Mouse (Mus musculus): ENCODE measurements around the gene Dbndd2. TPM values are rescaled to one million over a fixed set of nuclear protein-coding genes. Genes with fewer than 3 reads are reported as not detected.

Gene Dbndd2
- 24.8 and 29.5 TPM in 2 replicates for polyA plus RNA-seq (2012; rRNA removed)

DNA sequence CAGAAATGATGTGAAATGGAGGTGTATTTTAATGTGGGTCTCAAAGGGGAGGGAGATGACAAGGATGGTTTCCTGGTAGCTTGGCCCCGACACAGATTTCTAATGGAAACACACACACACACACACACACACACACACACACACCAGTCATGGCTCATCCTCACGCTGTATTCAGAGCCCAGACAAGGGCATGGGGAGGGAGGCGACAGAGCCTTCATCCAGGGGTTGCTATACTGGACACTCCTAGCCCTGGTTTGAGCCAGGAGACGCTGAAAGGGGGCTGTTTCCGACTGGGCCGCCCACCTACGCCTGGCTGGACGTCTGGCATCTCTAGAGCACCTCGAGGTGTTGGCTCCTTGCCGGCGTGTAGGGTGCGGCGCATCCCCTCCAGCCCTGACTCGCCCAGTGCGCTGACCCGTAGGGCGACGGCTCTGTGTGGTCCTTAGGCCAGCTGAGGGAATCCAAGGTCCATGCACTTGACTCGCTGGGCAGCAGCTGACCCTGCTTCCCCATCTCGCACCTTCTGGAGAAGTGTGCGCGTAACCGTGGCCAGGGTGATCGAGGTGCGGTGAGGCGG lies at the start of gene Dbndd2:
Gene Dbndd2 (plus strand): TSS at position 426 of the 577 bp plus-strand sequence.
- DNase-seq (ENCODE audit: low read depth): no peak

DNA sequence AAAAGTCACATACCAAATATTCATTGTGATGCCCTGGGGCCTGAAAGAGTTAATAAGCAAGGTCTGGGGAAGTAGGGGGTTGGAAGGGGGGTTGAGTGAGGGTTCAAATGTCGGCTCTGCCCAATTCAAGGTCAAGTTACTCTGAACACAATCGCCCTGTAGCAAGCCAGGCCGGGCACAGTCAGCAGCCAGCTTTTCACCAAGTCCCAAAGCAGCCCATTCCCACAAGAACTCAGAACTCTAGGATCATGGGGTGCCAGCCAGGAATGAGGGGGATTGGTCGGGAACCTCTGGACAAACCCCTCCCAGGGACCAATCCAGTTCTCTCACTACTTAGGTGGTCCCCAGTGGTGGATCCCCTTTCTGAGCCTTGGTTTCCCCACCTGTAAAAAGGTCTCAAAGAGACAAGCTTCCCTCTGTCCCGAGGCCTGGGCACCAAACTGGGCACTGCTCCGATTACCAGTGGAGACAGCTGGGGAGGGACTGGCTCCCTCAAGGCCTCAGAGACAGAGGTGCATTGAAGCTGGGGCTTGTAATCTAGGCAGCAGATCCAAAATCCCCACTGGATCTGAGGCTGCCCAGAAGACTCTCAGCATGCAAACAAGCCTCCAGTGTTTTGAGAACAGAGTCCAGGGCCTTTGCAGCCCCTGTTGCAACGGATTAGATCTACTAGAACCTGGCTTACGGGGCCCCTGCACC lies 49.5 kb upstream of the Dbndd2 start:
- no peak for DNase-seq (ENCODE audit: low read depth)

- no peak for DNase-seq (ENCODE audit: low read depth)
Observed at GRCm38 (mm10) chr2:164436961-164437360, 48.9 kb upstream of the Dbndd2 start.

GRCm38 (mm10) chr2:164437710-164438109 lies 48.2 kb upstream of the Dbndd2 start:
- no peak for DNase-seq (ENCODE audit: low read depth)

GRCm38 (mm10) chr2:164438257-164438656 lies 47.6 kb upstream of the Dbndd2 start:
- no peak for DNase-seq (ENCODE audit: low read depth)

DNA sequence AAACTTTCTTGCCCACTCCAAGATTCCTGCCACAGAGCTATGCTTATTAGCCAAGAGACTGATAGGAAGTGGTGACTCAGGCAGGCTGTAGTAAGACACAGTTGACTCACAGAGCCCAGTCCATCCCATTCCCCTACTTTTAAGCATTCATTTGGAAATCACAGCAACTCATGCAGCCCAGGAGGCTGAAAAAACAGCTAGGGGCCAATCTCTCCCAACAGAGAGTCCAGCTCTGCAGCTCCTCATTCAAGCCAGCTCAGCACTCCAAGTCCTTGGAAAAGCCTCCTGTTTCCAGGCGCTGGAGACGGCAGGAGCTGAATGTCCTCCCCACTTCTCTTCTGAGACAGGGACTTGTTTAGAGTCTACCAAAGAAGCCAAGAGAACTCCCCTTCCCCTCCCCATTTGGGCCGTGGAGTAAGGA lies 46.9 kb upstream of the Dbndd2 start:
- no peak for DNase-seq (ENCODE audit: low read depth)

GRCm38 (mm10) chr2:164440314-164440713 lies 45.6 kb upstream of the Dbndd2 start:
- no peak for DNase-seq (ENCODE audit: low read depth)

GRCm38 (mm10) chr2:164441155-164441554 lies 44.8 kb upstream of the Dbndd2 start:
- DNase-seq (ENCODE audit: low read depth): no peak

GRCm38 (mm10) chr2:164441731-164442130 lies 44.2 kb upstream of the Dbndd2 start:
- no peak for DNase-seq (ENCODE audit: low read depth)

DNA sequence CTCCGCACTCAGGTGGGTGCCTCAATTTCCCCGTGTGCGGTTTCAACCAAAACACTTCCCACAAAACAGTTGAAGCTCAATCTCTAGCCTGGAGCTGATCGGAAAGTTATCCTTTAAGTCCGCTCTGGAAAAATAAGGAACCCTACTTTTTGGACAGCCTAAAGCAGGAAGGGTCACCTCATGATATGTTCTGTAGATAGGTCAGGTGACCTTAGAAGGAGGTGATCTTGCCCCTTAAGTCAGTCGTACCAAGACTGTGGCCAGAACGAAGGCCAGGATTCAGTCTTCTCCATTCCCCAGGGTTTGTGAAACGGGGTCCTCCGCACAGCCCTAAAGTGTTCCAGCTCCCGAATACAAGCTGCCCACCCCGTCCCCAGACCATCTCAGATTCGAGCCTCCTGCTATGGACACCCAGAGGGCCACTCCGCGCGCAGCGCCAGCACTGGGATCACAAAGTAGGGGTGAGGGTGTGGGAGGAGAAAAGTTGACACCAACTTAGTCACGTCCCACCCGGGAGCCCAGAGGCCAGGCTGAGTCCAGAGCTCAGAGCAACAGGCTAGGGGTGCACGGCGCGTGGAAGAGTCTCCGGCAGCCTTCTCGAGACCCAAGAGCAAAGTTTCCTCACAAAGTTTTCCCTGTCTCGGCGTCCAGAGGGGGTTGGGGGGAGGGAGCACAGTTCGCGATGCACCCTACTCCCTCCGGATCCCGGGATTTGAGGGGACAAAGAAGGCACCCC lies 43.4 kb upstream of the Dbndd2 start:
- no peak for DNase-seq (ENCODE audit: low read depth)

DNA sequence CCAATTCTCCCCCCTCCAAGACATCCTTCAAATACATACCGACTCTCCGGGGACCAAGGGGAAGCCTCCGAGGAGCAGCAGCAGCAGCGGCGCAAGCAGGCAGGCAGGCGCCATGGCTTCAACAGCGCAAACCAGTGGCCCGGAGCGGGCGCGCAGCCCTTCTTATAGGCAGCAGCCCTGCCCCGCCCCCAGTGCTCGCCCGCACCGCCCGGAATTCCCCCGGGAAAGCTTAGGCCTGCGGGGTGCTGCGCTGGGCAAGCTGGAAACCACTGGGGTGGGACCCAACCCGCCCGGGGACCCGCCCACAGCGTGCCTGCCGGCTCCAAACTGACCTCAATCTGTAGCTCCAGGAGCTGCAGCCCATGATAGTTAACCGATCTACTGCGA lies 42.9 kb upstream of the Dbndd2 start:
- no peak for DNase-seq (ENCODE audit: low read depth)

- DNase-seq (ENCODE audit: low read depth): no peak
Observed at GRCm38 (mm10) chr2:164443460-164444000, 42.4 kb upstream of the Dbndd2 start, which contains the start of gene Sdc4. TSS of gene Sdc4 (minus strand) at chr2:164443887.

DNA sequence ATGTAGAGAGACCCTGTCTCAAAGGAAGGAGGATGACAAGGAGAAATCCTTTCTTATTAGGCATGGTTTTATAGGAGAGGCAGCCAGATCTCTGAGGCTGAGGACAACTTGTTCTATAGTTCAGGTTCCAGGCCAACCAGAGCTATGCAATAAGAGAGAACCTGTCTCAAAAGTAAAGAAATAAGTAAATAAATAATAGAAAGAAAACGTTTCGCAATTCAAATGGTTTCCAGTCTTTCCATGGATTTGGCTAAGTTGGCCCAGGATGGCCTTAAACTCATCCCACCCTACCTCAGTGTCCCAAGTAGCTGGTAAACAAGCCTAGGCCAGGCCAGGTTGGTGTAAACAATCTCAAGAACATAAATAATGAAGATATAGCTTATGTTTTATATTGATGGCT lies 41.2 kb upstream of the Dbndd2 start:
- no peak for DNase-seq (ENCODE audit: low read depth)

- no peak for DNase-seq (ENCODE audit: low read depth)
Observed at GRCm38 (mm10) chr2:164445399-164446085, 40.4 kb upstream of the Dbndd2 start.

- DNase-seq (ENCODE audit: low read depth): no peak
Observed at GRCm38 (mm10) chr2:164446086-164446469, 39.8 kb upstream of the Dbndd2 start.

DNA sequence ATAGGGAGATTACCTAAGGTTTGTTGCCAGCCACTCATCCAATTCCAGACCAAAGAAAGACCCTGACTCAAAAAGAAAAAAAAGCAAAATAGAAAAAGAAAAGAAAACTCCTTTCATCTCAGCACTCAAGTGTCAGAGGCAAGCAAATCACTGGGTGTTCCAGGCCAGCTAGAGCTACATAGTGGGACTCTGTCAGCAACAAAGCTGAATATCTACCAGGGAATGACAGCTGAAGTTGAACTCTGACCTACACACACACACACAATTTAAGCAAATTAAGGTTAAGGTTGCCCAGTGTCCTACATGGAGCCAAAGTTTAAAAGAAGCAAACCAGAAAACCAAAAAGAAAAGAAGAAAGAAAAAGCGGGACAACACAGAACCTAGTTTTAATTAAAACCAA lies 37.8 kb upstream of the Dbndd2 start:
- no peak for DNase-seq (ENCODE audit: low read depth)

- no peak for DNase-seq (ENCODE audit: low read depth)
Observed at GRCm38 (mm10) chr2:164448921-164449320, 37.0 kb upstream of the Dbndd2 start.

- no peak for DNase-seq (ENCODE audit: low read depth)
Observed at GRCm38 (mm10) chr2:164449341-164450042, 36.4 kb upstream of the Dbndd2 start.

DNA sequence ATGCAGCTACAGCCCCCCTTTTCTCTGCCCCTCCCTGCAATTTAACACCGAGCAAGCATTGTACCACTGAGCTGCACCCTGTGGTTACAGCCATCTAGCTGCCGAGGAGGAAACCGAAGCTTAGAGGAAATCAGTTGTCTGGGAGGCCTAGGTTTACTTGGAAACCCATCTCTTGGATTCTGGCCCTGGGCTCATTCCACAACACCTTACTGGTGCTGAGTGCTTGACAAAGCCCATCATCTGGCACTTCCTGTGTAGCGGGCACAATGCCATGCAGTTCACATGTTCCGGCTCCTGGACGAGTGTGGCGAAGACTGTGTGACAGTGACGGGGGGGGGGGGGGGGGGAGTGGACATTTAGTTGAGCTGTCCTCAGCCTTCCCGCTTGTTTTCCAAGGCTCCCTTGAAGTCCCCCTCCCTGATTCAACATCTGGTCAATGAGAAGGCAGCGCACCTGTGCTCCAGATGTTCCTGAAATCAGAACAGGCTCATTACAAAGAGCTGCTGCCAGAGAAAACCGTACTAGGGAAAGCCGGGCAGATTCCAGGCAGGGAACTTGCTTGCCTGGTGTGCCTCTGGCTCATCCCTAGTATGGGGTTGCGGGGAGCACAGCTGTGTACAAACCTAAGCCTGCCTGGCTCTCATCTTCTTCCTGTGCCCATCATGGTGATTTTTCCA lies 33.8 kb upstream of the Dbndd2 start:
- no peak for DNase-seq (ENCODE audit: low read depth)

- DNase-seq (ENCODE audit: low read depth): no peak
Observed at GRCm38 (mm10) chr2:164453047-164453757, 32.7 kb upstream of the Dbndd2 start.

Data from gonadal fat pad, adult 2 months (tissue).